In the genomic region with DNA sequence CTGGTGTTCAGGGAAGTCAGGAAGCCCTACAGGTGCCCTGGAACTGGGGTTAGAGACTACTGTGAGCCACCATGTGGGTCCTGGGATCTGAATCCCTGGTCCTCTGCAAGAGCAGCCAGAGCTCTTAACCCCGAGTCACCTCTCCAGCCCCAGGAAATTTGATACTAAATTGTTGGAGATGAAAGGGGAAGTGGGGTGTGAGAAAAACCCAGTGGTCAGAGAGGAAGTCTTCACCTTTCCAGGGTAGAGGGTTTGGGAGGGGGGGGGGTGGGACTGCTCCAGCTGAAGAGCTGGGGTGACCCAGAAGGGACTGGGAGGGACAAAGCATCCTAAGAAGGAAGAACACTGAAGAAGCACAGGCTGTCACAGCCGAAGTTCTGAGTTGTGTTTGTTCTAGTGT, we compare ENCODE assay signal across 26 mouse cellular contexts. TPM values are rescaled to one million over a fixed set of nuclear protein-coding genes. Genes with fewer than 3 reads are reported as not detected.
"Had no signal": no experiment of that assay in that cellular context is flagged by ENCODE, and none has a peak within 500 bp of the region (broad histone marks: within the 10 kb centered on the region; RNA-seq: fewer than 3 reads in every experiment).

No protein-coding gene starts in this region.

- H3K4me2 ChIP-seq: heart, embryonic 11.5 days; heart, embryonic 13.5 days; heart, embryonic 15.5 days; hindbrain, embryonic 13.5 days; intestine, embryonic 15.5 days; limb, embryonic 13.5 days; limb, embryonic 15.5 days; liver, embryonic 11.5 days had no signal

- H3K9me3 ChIP-seq: heart, embryonic 13.5 days; heart, embryonic 15.5 days; hindbrain, embryonic 13.5 days; intestine, embryonic 15.5 days; limb, embryonic 13.5 days; limb, embryonic 15.5 days had no signal

- H3K36me3 ChIP-seq: heart, embryonic 15.5 days; intestine, embryonic 15.5 days had no signal

- H3K9ac ChIP-seq: heart, embryonic 13.5 days; heart, embryonic 15.5 days; hindbrain, embryonic 13.5 days; intestine, embryonic 15.5 days; limb, embryonic 13.5 days; limb, embryonic 15.5 days; liver, embryonic 14.5 days had no signal

- H3K27me3 ChIP-seq: heart, embryonic 13.5 days; heart, embryonic 15.5 days; hindbrain, embryonic 13.5 days; intestine, embryonic 15.5 days; limb, embryonic 13.5 days; limb, embryonic 15.5 days had no signal

- H3K4me3 ChIP-seq: heart, adult 2 months; heart, embryonic 13.5 days; heart, embryonic 15.5 days; hindbrain, embryonic 13.5 days; intestine, embryonic 15.5 days; limb, embryonic 13.5 days; limb, embryonic 15.5 days had no signal

- ATAC-seq: hindbrain, embryonic 16.5 days; inflammation-experienced regulatory T-cells, adult 6 months; intestine, embryonic 15.5 days; intestine, postnatal 0 days had no signal

- H3K27ac ChIP-seq: heart, adult 2 months; heart, embryonic 13.5 days; heart, embryonic 15.5 days; hindbrain, embryonic 13.5 days; intestine, embryonic 15.5 days; limb, embryonic 13.5 days; limb, embryonic 15.5 days; liver, embryonic 14.5 days had no signal

- H3K4me1 ChIP-seq: heart, embryonic 13.5 days; heart, embryonic 15.5 days; hindbrain, embryonic 13.5 days; intestine, embryonic 15.5 days; limb, embryonic 13.5 days; limb, embryonic 15.5 days had no signal

- DNase-seq: gastrocnemius, postnatal 25 days; heart, adult 11 months; heart, adult 2 months; heart, postnatal 14 days; heart, postnatal 36 days; kidney, adult 18-20 months; kidney, adult 8-10 months; kidney, postnatal 10 days; kidney, postnatal 25 days; kidney, postnatal 4 days; layer of hippocampus, adult 9-11 months; layer of hippocampus, postnatal 36 days; left cerebral cortex, postnatal 4 days had no signal

RNA-seq across cellular contexts. Expression of gene Tpbgl, which starts 19.3 kb away (rescaled TPM):
- total RNA-seq: hematopoietic stem cell, adult 5-6 weeks had no signal
